Mouse (Mus musculus) testis, adult 2 months (tissue): ENCODE measurements around the gene Nedd1. TPM values are rescaled to one million over a fixed set of nuclear protein-coding genes. Genes with fewer than 3 reads are reported as not detected.

Source experiments
- H3K27ac ChIP-seq: fragments of 200-500 bp; 2 replicates; pipeline ENCODE4 v1.5.1; 2012; ENCODE audit warnings: low read depth, low read length; ENCODE audit not compliant: control insufficient read depth, insufficient read depth
- H3K27me3 ChIP-seq: fragments of 200-500 bp; 2 replicates; pipeline ENCODE4 v1.6.1; 2012; ENCODE audit warnings: mild to moderate bottlenecking, low read length, moderate library complexity; ENCODE audit not compliant: control insufficient read depth, insufficient read depth
- H3K36me3 ChIP-seq: fragments of 200-500 bp; 2 replicates; pipeline ENCODE4 v1.6.1; 2012; ENCODE audit warnings: mild to moderate bottlenecking, low read length; ENCODE audit not compliant: control insufficient read depth, insufficient read depth
- H3K4me1 ChIP-seq: fragments of 200-500 bp; 2 replicates; pipeline ENCODE4 v1.6.1; 2012; ENCODE audit warnings: low read length; ENCODE audit not compliant: control insufficient read depth, insufficient read depth
- H3K4me3 ChIP-seq: fragments of 200-500 bp; 2 replicates; pipeline ENCODE4 v1.5.1; 2012; ENCODE audit warnings: low read depth, mild to moderate bottlenecking, low read length, moderate library complexity, mixed read lengths; ENCODE audit not compliant: control insufficient read depth
- CTCF ChIP-seq: fragments of 200-500 bp; IDR thresholded peaks from 2 replicates; pipeline ENCODE4 v1.5.1; 2012; ENCODE audit warnings: low read depth, mild to moderate bottlenecking, inconsistent platforms, low read length, moderate library complexity; ENCODE audit not compliant: control insufficient read depth, insufficient read depth, insufficient replicate concordance
- POLR2A ChIP-seq: fragments of 200-500 bp; IDR thresholded peaks from 2 replicates; pipeline ENCODE4 v1.6.1; 2012; ENCODE audit warnings: low read depth, mild to moderate bottlenecking, inconsistent platforms, low read length, moderate library complexity; ENCODE audit not compliant: control insufficient read depth
- polyA plus RNA-seq: library from polyadenylated mRNA; depleted of rRNA; stranded (reverse); fragments of >200 nt; gene quantifications from 2 replicates; pipeline ENCODE4 v1.2.3, GENCODE M21; 2012

The Nedd1 gene
- polyA plus RNA-seq, 1 experiment, result 14.7 TPM

DNA sequence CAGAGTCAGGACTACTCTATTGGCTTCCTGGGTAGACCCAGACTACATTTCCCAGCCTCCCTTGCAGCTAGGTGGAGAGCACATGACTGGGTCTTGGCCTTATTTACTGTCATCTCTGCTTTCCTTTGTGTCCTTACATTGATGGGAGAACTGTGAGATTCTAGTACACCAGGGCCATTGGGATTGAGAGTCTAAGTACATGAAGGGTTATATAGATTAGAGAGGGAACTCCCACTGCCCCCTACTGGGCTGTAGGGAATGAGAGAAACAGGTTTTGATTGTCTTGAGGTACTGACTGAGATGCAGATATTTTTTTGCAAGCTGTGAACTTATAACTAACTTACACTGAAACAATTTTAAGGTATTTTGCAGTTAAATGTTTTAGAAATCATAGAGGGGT is 81.2 kb downstream of the Nedd1 start:
- no peaks in the 10 kb centered on the region for H3K36me3 ChIP-seq
- no peak overlapping the region for H3K27ac ChIP-seq
- no peak overlapping the region for H3K4me3 ChIP-seq
- H3K4me1 ChIP-seq, result no peaks in the 10 kb centered on the region
- TF ChIP-seq POLR2A (no peak), CTCF (no peak)
- no peaks in the 10 kb centered on the region for H3K27me3 ChIP-seq
